Mouse (Mus musculus) neutrophil, adult 5-6 weeks (primary cell): ENCODE data around the gene Nfix. TPM values are rescaled to one million over a fixed set of nuclear protein-coding genes. Genes with fewer than 3 reads are reported as not detected.
A peak's percentile ranks its signal among the peaks of the same experiment; 100 is the strongest.

ENCODE experiments used
- ATAC-seq: fragments of 151-379, 151-347 bp; 2 replicates; pipeline ENCODE4 v1.8.0; 2017; ENCODE audit warnings: mild to moderate bottlenecking, moderate TSS enrichment; ENCODE audit not compliant: insufficient number of reproducible peaks, poor library complexity, low FRiP score, severe bottlenecking; ENCODE audit errors: extremely low read depth
- total RNA-seq: library from RNA; stranded (forward); fragments of 200-1000 nt; gene quantifications from 2 replicates; pipeline ENCODE4 v1.2.3, GENCODE M21; 2017

The Nfix gene
- total RNA-seq, 1 experiment from 2014 or later, result 1.7 TPM

DNA sequence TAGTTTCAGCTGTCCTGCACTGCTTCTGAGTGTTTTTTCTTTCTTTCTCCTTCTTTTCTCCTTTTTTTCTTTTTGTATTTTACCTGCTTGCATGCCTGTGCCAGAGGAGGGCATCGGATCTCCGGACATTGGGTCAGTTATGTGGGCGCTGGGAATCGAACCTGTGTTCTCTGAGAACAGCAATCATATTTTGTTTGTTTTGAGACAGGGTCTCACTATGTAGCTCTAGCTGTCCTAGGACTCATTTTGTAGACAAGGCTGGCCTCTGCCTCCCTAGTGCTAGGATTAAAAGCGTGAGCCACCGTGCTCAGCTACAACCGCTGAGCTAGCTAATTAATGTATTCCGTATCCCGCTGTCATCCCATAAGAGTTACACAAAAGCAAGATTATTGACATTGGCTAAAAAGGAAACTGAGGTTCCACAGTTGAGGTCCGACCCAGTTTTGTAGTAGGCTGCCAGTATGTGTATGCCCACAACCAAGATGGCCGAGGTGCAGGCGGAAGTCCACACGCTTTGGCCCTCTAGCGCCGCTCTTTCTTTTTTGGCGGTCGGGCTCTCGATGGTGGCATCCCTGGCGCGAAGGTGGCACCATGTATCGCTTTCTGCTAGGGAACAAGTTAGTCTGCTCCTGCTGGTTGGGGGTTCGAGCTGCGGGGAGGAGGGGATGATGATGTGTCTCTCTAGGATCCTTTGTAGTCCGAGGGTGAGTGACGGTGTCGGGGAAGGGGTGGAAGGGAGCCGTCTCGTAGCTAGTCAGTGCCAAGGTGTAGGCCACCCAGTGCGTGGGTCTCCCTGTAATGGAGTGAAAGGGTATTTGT lies 135.4 kb downstream of the Nfix start:
- ATAC-seq, result peak; percentile 38

DNA sequence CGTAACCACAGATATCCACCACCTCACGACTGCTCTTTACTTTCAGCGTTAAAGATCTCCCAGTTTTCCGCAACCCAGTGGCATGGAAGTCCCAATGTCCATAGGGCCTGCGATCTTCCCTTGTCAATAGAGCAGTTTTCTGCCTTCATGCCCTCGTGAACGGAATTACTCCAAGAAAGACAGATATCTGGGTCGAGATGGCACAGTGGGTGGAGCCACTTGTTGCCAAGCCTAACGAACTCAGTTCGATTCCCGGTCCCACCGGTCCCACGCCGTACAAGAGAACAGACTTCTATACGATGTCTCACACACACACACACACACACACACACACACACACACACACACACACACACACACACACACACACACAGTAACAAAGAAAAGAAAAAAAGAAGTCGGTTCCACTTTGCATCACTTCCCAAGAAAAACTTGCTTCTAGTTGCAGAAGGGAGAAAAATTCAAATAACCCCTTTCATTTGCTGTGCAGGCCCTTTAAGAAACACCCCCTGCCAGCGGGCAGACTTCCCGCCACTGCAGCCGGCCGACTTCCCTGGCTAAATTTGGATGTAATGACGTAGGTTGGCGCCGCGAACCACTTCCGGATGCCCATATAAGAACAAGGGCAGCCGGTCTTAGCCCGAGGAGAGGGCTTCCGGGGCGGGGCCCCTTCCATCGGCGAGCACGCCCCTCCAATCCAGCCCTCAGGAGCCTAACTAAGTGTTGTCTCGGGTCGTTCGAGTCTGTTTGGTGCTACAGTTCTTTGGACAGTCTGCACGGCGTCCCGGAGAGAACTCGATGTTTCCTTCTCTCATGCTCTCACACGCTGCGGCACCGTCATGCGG lies 136.4 kb downstream of the Nfix start:
- ATAC-seq, result peak; percentile 55

DNA sequence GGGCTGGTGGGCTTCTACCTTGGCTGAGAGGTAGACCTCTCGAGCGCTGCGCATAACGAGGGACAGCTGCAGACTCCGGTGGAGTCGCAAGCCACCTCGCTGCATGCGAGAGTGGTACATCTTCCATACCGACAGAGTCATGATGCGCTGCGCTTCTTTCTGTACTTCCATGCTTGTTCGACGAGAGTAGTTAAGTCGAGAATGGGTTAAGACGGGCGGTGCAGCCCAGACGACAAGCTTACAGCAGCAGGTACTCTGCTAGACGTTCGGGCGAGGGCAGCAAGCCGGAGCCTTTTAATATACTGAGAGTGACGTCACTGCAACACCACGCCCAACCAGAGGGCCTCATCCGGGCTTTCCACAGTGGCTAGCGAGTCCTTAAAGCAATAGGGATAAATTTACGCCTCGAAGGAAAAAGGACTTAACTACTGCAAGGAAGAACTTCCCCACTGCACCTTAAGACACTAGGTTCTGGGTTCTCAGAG lies 137.5 kb downstream of the Nfix start, which contains the start of gene Ier2:
TSS of gene Ier2 (minus strand) at position 272 of the 485 bp plus-strand sequence.
- peak; percentile 49 for ATAC-seq

DNA sequence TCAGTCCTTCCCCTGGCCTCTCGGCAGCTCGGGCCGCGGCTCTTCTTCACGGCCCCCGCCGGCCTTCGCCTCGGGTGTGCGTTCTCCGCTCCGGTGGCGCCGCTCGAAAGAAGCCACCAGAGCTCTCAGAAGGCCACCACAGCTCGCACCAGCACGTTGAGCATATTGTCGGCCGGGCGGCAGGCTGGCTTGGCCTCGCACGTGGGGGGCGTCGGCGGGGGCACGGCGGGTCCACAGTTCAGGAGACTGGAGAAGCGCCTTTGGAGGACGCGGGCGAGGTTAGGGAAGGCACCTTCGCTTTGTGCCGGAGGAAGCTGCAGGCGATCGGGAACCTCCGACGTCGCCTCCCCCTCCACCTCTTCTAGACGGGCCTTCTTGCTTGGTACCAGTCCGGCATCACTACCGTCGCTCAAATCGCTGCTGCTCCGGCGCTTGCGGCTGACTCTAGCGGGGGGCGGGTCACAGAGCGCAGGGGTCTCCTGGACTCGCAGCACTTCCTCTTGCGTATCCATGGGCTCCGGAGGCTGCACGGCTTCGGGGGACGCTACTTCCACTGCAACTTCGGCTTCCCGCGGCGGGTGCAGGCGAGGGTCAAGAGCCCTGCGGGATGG lies 138.1 kb downstream of the Nfix start:
- no peak for ATAC-seq

DNA sequence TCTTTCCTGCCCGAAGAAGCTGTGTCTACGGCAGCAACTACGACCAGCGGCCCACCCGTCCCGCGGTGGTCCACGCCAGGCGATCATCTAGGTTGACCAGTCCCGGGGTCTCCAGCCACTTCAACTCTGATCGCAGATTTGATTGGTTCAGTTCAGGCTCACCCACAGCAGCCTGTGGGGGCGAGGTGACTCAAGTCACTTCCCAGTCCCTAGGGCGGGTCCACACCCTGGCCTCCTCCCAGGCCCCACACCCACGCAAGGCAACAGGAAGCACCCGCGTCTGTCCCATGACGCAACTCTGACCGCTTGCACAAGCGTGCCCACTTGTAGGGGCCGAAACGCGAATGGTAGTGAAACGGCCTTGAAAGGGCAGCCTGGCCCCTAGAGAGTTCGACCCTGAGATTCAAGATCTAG lies 138.7 kb downstream of the Nfix start:
- peak; percentile 55 for ATAC-seq

DNA sequence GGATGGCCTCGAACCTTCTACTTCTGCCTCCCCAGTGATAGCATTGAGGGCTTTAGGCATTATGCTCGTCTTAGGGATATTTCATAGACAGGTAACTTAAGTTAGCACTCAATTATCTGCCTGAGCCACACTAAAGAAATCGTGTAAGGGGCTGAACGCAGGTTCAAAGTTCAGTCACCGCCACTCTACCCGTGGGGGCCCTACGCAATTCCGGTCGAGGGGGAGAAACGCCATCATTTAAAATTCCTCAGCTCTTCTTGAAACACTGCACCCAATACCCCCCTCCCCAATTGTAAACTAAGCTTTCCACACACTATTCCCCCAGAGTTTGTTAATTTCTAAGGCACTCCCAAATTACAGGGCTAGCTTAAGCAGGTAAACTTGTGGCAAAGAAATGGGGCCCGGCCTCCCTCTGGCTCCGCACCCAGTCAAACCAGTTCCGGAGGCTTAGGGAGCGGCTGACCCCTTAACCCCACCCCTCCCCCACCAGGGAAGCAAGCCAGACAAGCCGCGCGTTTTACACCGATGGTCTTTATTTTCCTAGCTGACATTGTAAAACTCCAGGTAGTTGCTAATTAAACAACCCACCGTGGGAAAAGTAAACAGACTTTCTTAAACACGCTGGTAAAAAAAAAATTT lies 139.2 kb downstream of the Nfix start:
- no peak for ATAC-seq

DNA sequence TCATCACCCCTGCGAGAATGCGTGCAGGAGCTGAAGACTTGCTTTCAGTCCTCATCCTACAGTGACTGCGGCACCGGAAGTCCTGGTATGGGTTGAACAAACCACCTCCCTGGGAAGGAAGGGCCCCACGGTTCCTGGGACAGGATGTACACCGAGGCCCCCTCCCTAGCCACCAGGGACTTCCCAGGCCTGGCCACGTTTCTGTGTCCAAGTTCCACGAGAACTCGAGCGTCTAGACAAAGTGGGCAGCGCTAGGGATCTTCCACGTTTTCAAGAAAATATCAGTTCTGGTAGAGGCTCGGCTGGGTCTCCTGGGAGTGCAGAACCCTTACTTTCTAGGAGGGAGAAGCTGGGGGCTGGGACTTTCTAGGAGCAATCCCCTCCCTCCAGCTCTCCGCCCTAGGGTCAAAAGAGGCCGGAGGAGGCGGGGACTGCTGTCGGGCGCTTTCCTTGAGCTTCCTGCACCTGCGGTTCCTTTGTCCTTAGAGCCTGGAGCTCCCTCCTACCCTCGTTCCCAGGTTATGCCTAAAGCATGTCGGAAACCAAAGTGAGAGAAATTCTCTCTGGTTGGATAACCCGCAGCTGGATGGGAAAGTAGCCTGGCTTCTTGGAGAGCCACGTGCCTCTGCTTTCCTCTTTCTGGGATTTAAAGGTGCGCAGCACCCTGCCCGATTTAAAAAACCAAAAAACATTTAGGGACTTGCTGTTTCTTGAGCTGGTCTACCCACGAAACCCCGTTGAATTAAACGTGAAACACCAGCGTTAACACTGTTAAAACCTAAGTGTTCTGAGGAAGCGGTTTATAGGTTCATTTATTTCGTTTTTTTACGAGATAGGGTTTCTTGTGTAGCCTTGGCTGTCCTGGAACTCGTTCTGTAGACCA lies 140.0 kb downstream of the Nfix start:
- ATAC-seq, result no peak

DNA sequence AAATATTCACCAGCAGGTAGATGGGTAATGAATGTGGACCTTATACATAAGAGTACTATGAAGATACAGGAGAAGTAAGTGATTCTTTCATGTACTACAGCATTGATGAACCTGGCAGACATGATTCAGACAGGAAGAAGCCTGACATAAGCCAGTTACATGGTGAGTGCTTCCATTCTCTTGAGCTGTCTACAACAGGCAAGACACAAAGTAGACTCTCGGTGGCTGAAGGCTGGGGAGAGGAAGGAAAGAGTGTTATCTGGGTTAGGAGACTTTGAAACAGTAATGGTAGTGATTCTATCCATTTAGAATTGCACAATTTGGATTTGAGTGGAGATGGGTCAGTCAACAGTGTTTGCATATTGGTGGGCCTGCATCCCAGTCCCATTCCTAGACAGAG lies 141.2 kb downstream of the Nfix start:
- ATAC-seq, result no peak

DNA sequence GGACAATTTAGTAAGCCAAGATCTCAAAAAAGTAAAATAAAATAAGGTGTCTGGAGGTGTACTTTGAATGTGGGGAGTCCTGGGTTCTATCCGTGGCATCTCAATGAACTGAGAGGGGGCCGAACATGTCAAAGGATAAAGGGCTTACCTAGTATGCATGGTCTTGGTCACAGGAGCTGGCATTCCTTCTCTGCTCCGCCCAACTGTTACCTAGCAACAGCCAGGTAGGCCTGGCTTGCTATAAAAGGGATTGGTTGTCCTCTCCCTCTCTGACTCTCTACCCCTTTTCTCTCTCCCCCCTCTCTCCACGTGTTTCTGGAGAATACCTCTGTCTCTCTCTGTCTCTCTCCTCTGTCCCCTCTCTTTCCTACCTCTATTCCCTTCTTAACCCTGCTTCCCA lies 142.5 kb downstream of the Nfix start:
- no peak for ATAC-seq

DNA sequence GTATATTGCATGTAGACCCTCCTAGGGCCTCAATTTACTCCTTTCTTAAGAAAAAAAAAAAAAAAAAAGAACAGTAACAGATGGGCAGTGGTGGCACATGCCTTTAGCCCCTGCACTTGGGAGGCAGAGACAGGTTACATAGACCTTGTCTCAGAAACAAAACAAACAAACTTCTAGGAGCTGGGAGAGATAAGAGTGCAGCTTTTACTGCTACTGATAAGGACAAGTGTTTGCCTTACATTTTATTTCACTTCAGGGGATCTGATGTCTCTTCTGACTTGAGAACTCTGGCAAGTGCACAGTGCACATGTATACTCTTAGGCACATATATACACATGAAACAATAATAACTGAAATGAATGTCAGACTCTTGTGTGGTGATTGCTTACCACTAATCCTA lies 142.9 kb downstream of the Nfix start:
- no peak for ATAC-seq

DNA sequence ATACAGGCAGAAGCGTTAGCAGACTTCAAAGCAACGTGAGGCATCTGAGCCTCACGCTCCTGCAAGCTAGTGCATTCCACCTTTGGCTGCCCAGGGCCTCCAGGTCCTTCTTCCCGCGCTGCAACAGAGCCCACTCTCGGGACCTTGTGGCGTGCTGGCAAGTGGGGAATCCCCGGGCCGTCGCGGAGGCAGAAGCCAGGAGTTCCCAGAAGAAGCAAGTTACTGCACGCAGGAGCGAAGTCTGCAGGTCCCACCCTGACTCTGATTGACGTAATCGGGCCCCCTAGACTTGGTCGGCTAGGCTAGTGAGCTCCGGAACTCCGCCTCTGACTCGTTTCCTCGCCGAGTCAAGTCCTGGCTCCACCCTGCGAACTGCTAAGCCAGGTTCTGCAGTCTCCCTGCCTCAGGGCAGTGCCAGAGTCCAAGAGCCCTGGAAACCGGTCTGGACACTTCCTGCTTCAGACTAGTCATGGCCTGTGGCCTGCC lies 143.5 kb downstream of the Nfix start:
- ATAC-seq, result peak; percentile 47; the same call in 1 of the 2 replicates

DNA sequence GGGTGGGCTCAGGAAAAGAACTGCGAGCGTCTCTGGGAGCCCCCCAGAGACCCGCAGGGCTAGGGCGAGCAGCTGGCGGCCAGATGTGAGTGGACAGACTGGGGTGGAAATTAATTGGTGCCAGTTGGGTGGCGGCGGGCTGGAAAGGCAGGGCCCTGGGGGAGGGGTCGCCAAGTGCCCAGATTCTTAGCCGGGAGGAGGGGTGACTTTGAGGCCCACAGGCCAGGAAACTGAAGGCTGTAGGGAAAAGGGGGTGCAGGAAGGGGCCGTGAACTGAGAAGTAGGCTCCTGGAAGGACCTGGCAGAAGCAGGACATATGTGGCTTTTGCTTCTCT lies 144.0 kb downstream of the Nfix start:
- no peak for ATAC-seq

DNA sequence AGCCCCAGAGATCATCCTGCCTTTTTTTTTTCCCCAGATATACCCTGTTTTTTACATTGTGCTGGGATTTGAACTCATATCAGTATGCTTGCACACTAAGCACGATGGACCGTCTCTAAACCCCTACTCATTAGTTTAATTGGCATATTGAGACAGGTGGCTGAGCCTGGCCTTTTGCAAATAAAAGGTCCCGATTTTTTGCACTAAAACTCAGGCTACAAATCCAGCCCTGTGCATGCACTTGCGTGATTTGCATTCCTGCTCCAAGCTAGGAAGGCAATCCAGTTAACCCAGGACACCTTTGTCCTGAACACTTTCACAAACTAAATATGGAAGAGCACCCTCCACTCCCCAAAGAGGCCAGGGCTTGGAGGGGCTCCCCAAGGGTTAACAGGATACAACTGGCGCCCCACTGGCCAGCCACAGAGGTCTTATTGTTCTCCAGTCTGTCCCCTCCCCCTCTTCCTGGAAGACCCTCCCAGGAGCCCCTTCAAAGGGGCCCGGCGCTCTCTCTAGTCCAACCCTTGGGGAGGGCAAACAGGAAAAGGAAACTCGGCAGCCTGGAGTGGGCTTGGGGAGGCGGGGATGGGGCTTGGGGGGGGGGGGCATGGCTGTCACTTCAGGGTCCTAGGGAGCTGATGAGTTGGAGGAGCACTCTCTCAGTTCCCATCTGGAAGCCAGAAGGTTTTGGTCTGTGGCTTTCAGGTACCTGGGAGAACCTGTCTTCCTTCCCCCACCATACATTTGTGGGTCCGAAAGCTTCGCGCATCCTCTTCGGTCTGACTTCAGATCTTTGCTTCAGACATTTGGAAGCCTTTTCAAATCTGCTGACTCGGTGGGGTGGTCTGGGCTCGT lies 144.6 kb downstream of the Nfix start:
- no peak for ATAC-seq

DNA sequence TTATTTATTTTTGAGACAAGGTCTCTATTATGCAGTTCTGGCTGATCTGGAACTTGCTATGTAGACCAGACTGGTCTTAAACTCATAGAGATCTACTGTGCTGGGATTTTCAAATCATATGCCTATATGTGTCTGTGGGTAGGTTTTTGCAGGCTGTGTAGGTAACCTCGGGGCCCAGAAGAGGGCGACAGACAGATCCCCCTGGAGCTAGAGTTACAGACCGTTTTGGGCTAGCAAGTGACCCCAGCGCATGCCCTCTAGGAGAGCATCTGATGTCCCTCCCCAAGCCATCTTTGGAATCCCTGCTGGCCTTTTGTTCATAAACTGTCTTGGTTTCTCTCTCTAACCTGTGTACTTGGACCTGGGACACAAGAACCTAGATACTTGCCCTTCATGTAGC lies 145.5 kb downstream of the Nfix start:
- no peak for ATAC-seq

DNA sequence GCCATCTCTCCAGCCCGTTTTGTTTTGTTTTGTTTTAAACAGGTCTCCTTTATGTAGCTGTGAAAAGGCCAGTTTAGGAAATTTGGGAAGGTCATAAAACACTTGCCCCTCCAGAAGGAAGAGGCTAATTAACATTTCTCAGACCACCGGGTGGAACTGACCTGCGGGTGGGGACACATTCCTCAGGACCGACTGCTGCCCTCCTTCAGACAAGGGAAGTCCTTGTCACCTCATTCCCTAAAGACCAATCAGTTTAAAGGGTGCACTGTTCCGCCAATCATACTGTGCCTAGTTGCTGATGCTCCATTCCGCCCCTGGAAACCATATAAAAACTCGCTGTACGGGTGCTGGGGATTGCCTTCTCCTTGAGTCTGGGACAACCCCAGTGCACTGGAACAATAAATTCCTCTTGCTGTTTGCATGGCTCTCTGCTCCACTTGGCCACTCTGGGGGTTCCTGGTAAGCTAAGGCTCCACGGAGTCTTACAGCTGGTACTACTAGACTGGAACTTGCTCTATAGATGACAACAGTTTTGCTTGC lies 147.0 kb downstream of the Nfix start:
- no peak for ATAC-seq

DNA sequence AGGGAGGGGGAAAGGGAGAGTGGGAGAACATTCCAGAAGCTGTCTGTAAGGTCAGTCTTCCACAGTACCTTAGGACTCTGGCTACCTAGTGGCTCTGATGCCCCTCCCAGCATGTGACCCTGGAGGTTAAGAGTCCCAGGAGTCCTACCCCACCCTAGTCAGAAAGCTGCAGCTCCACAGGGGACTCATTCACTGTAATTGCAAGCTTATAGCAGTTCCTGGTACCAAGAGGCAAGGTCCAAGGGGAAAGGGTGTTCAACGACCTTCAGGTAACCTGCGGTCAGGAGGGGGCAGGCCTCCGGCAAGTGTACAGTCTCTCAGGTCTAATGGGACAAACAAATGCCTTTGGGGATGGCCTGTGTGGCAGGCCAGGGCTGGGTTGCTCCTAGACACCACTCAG lies 149.9 kb downstream of the Nfix start:
- no peak for ATAC-seq
